Mouse (Mus musculus) liver, postnatal 0 days (tissue): Measurements from ENCODE around the gene Mfng. TPM values are rescaled to one million over a fixed set of nuclear protein-coding genes. Genes with fewer than 3 reads are reported as not detected.

Experiments used
- ATAC-seq: fragments of 200-750 bp; cut with Nextera tagmentation; 2 replicates; pipeline ENCODE4 v1.8.0; 2017; ENCODE audit warnings: mild to moderate bottlenecking, moderate library complexity
- DNase-seq: peaks from one replicate; pipeline ENCODE4 v3.0.0-alpha.2; 2016
- H3K27ac ChIP-seq: fragments of 300-500 bp; sonication (generic); 2 replicates; pipeline ENCODE4 v1.5.1; 2014; ENCODE audit warnings: antibody characterized with exemption, moderate library complexity, mild to moderate bottlenecking, low read depth
- H3K27me3 ChIP-seq: fragments of 300-500 bp; sonication (generic); 2 replicates; pipeline ENCODE4 v1.6.1; 2014; ENCODE audit warnings: low read length, control low read depth, mixed read lengths; ENCODE audit not compliant: insufficient read depth
- H3K36me3 ChIP-seq: fragments of 300-500 bp; sonication (generic); replicated peaks from 2 replicates; pipeline ENCODE4 v1.6.1; 2014; ENCODE audit warnings: mild to moderate bottlenecking, control low read depth, low read length, moderate library complexity, mixed read lengths; ENCODE audit not compliant: insufficient read depth
- H3K4me1 ChIP-seq: fragments of 300-500 bp; sonication (generic); 2 replicates; pipeline ENCODE4 v1.6.1; 2014; ENCODE audit warnings: antibody characterized with exemption, mild to moderate bottlenecking, control low read depth; ENCODE audit not compliant: insufficient read depth
- H3K4me2 ChIP-seq: fragments of 300-500 bp; sonication (generic); 2 replicates; pipeline ENCODE4 v1.6.1; 2014; ENCODE audit warnings: low read depth, mild to moderate bottlenecking, low read length, moderate library complexity, mixed read lengths
- H3K4me3 ChIP-seq: fragments of 300-500 bp; sonication (generic); 2 replicates; pipeline ENCODE4 v1.5.1; 2014; ENCODE audit warnings: low read depth, low read length
- H3K9ac ChIP-seq: fragments of 300-500 bp; sonication (generic); replicated peaks from 2 replicates; pipeline ENCODE4 v1.6.1; 2014; ENCODE audit warnings: mild to moderate bottlenecking, moderate library complexity
- H3K9me3 ChIP-seq: fragments of 300-500 bp; sonication (generic); 2 replicates; pipeline ENCODE4 v1.6.1; 2016; ENCODE audit warnings: mild to moderate bottlenecking, control low read depth, low read length, mixed read lengths
- CTCF ChIP-seq: sonication (generic); IDR thresholded peaks from 2 replicates; pipeline ENCODE4 v1.5.1; 2016; ENCODE audit warnings: antibody characterized with exemption, low read depth
- EP300 ChIP-seq: IDR thresholded peaks from 2 replicates; pipeline ENCODE4 v1.6.1; 2016; ENCODE audit warnings: antibody characterized with exemption, low read depth, mild to moderate bottlenecking
- WGBS: fragments of 180-500 bp; shearing (Covaris S2); extraction: QIAGEN DNeasy Blood & Tissue Kit; methylation state at CpG from one replicate; pipeline ENCODE4 v1.1.7; 2014; ENCODE audit not compliant: insufficient replicate concordance; 5-methylcytosine and 5-hydroxymethylcytosine counted together
- polyA plus RNA-seq: library from polyadenylated mRNA; unstranded; fragments of >200 nt; fragmentation: Nextera tagmentation; extraction: Ambion mirVana; gene quantifications from 2 replicates; pipeline ENCODE4 v1.2.1, GENCODE M21; 2015

The Mfng gene
- polyA plus RNA-seq, 1 experiment from 2014 or later: 4.8 TPM

GRCm38 (mm10) chr15:78712335-78713258, 60.7 kb downstream of the Mfng start:
- DNase-seq: peak; percentile 28
- no peaks in the 10 kb centered on the region for H3K9me3 ChIP-seq
- TF ChIP-seq EP300: no peak
- TF ChIP-seq CTCF: no peak
- ATAC-seq: no peak
- H3K27ac ChIP-seq: no peak overlapping the region
- H3K4me2 ChIP-seq: no peak overlapping the region
- H3K27me3 ChIP-seq: peaks cover 66% of the 10 kb centered on the region
- no peaks in the 10 kb centered on the region for H3K4me1 ChIP-seq
- no peak overlapping the region for H3K9ac ChIP-seq
- H3K4me3 ChIP-seq: no peak overlapping the region
- no peaks in the 10 kb centered on the region for H3K36me3 ChIP-seq
- 7% methylated on average over 48 of the region's 53 CpGs for WGBS

GRCm38 (mm10) chr15:78711935-78712334, 61.3 kb downstream of the Mfng start:
- Histone ChIP-seq H3K36me3 (no peaks in the 10 kb centered on the region), H3K4me1 (no peaks in the 10 kb centered on the region), H3K4me2 (no peak overlapping the region), H3K4me3 (no peak overlapping the region), H3K9ac (no peak overlapping the region), H3K27ac (no peak overlapping the region), H3K27me3 (peaks cover 61% of the 10 kb centered on the region), H3K9me3 (no peaks in the 10 kb centered on the region)
- ATAC-seq (no peak), DNase-seq (no peak)
- 56% methylated on average over 7 of the region's 7 CpGs for WGBS
- TF ChIP-seq CTCF (no peak), EP300 (no peak)

- H3K27me3 ChIP-seq: peaks cover 53% of the 10 kb centered on the region
- WGBS: 47% methylated on average over 6 of the region's 6 CpGs
Measured at GRCm38 (mm10) chr15:78710634-78711033, 62.6 kb downstream of the Mfng start.

GRCm38 (mm10) chr15:78709767-78710166, 63.5 kb downstream of the Mfng start:
- Histone ChIP-seq H3K9me3 (no peaks in the 10 kb centered on the region), H3K4me1 (no peaks in the 10 kb centered on the region), H3K27me3 (peaks cover 45% of the 10 kb centered on the region), H3K4me3 (no peak overlapping the region), H3K27ac (no peak overlapping the region), H3K4me2 (no peak overlapping the region), H3K36me3 (no peaks in the 10 kb centered on the region), H3K9ac (no peak overlapping the region)
- ATAC-seq (no peak), DNase-seq (no peak)
- 34% methylated on average over 7 of the region's 7 CpGs for WGBS
- no peak for TF ChIP-seq CTCF
- TF ChIP-seq EP300: no peak

More at GRCm38 (mm10) chr15:78710634-78711033, 62.6 kb downstream of the Mfng start:
- Histone ChIP-seq H3K4me1 (no peaks in the 10 kb centered on the region), H3K9me3 (no peaks in the 10 kb centered on the region), H3K36me3 (no peaks in the 10 kb centered on the region), H3K4me2 (no peak overlapping the region), H3K4me3 (no peak overlapping the region), H3K27ac (no peak overlapping the region), H3K9ac (no peak overlapping the region)
- TF ChIP-seq CTCF (no peak), EP300 (no peak)
- DNase-seq: no peak
- no peak for ATAC-seq

GRCm38 (mm10) chr15:78706630-78707029, 66.6 kb downstream of the Mfng start:
- no peak for DNase-seq
- ATAC-seq: no peak
- H3K4me3 ChIP-seq: no peak overlapping the region
- H3K4me2 ChIP-seq: no peak overlapping the region
- WGBS: 46% methylated on average over 3 of the region's 3 CpGs
- no peaks in the 10 kb centered on the region for H3K9me3 ChIP-seq
- no peak overlapping the region for H3K27ac ChIP-seq
- H3K9ac ChIP-seq: no peak overlapping the region
- TF ChIP-seq CTCF (no peak), EP300 (no peak)
- H3K4me1 ChIP-seq: no peaks in the 10 kb centered on the region
- H3K27me3 ChIP-seq: peaks cover 15% of the 10 kb centered on the region
- H3K36me3 ChIP-seq: no peaks in the 10 kb centered on the region

Other genes starting within 250 kb of the Mfng start
- gene C1qtnf6, start 242.1 kb downstream of the Mfng start, polyA plus RNA-seq: 4.3 and 4.4 TPM in 2 replicates
- gene Sstr3, start 228.8 kb downstream of the Mfng start, polyA plus RNA-seq: not detected in 2 replicates
- 120 and 127 TPM in 2 replicates for gene Rac2, start 200.7 kb downstream of the Mfng start, polyA plus RNA-seq
- gene Cyth4, start 176.4 kb downstream of the Mfng start, polyA plus RNA-seq: 11.5 and 13.3 TPM in 2 replicates
- gene Elfn2, start 54.7 kb downstream of the Mfng start, polyA plus RNA-seq: not detected in 2 replicates
- 1.5 and 1.8 TPM in 2 replicates for gene Card10, start 29.6 kb upstream of the Mfng start, polyA plus RNA-seq
- gene Cdc42ep1, start 69.1 kb upstream of the Mfng start, polyA plus RNA-seq: 12.6 and 19.8 TPM in 2 replicates
- gene Lgals2, start 82.1 kb upstream of the Mfng start, polyA plus RNA-seq: 3.4 TPM in 2 replicates
- 12.9 and 14.8 TPM in 2 replicates for gene Gga1, start 103.7 kb upstream of the Mfng start, polyA plus RNA-seq
- 0.07 TPM in 1 of 2 replicates, not detected in the other for gene Gm49510, start 126.2 kb upstream of the Mfng start, polyA plus RNA-seq
- gene Sh3bp1, start 126.3 kb upstream of the Mfng start, polyA plus RNA-seq: 7.4 and 8.2 TPM in 2 replicates
- gene Pdxp, start 140.4 kb upstream of the Mfng start, polyA plus RNA-seq: 1.9 and 2.1 TPM in 2 replicates
- gene Lgals1, start 153.2 kb upstream of the Mfng start, polyA plus RNA-seq: 93.4 and 102 TPM in 2 replicates
- 20.3 and 21.5 TPM in 2 replicates for gene Nol12, start 161.5 kb upstream of the Mfng start, polyA plus RNA-seq
- gene Triobp, start 174.2 kb upstream of the Mfng start, polyA plus RNA-seq: 11.9 and 12.7 TPM in 2 replicates